Mouse (Mus musculus): ENCODE results near the gene Chpf. TPM values are rescaled to one million over a fixed set of nuclear protein-coding genes. Genes with fewer than 3 reads are reported as not detected.
A peak's percentile ranks its signal among the peaks of the same experiment; 100 is the strongest.

Gene Chpf
- polyA plus RNA-seq, 1 experiment from 2014 or later = 41.5 TPM

DNA sequence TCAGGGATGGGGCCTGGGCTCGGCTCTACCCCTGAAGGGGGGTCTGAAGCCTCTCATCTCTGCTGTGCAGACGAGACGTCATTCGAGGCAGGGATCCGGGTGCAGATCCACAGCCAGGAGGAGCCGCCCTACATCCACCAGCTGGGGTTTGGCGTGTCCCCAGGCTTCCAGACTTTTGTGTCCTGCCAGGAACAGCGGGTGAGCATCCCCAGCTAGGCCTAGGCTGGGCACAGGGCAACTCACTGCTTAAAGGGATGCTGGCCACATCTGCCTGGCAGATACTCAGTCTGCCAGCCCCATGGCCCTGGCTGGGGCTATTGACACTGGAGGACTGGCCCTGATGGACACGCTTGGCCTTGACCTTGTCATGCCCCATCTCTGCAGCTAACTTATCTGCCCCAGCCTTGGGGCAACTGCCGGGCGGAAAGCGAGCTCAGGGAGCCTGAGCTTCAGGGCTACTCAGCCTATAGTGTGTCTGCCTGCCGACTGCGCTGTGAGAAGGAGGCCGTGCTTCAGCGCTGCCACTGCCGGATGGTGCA lies 9.8 kb downstream of the Chpf start:
- peaks cover 26% of the 10 kb centered on the region for H3K36me3 ChIP-seq
- H3K27ac ChIP-seq = no peak overlapping the region
- no peak overlapping the region for H3K4me3 ChIP-seq
- H3K4me2 ChIP-seq (replicated peaks) = no peak overlapping the region
- peaks cover 15% of the 10 kb centered on the region for H3K4me1 ChIP-seq
- H3K9me3 ChIP-seq (replicated peaks) = no peaks in the 10 kb centered on the region
- no peak for ATAC-seq (ENCODE audit: low FRiP score)
- H3K27me3 ChIP-seq = peaks cover 27% of the 10 kb centered on the region; the same call in 1 of the 2 replicates
- 81% methylated on average over 17 of the region's 17 CpGs for WGBS
- no peak overlapping the region for H3K9ac ChIP-seq

DNA sequence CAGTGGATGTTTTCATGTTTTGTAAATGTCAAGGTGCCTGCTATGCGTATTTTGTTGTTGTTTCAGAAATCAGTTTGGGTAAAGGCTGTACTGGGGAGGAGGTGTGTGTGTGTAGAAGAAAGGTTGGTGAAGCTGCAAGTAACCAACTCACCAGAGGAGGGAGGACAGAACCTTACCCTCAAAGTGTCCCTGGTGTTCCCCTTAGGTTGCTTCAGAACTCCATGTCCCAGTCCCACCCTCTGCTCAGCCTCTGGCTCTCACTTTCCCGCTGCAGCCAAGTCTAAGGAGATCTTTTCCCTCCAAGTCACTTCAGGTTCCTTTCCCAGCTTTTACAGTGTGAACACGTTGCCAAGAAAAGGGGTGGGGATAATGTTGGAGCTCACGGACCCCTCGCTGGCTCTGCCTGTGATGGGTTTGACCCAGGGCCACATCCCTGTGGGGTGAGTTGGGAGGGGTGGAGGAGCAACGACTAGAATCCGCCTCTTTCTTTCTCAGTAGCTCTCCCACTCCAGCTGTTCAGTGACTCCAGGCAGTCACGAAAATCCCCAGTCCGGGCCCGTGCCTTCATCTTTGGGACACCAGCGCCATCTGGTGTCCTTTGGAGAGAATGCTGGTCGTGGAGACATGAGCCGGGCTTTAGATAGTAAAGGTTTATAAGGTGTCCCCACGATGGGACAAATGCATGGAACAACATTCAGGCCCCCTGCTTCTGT lies 11.7 kb downstream of the Chpf start:
- H3K9ac ChIP-seq = no peak overlapping the region
- H3K36me3 ChIP-seq = peaks cover 6% of the 10 kb centered on the region; the same call in 1 of the 2 replicates
- H3K4me2 ChIP-seq (replicated peaks) = no peak overlapping the region
- peak overlapping the region; percentile 18; the same call in 1 of the 2 replicates for H3K27ac ChIP-seq
- H3K9me3 ChIP-seq (replicated peaks) = no peaks in the 10 kb centered on the region
- 7% methylated on average over 14 of the region's 14 CpGs for WGBS
- peak; percentile 59 for ATAC-seq (ENCODE audit: low FRiP score)
- peaks cover 32% of the 10 kb centered on the region; the same call in 1 of the 2 replicates for H3K27me3 ChIP-seq
- no peak overlapping the region for H3K4me3 ChIP-seq
- peaks cover 16% of the 10 kb centered on the region for H3K4me1 ChIP-seq

DNA sequence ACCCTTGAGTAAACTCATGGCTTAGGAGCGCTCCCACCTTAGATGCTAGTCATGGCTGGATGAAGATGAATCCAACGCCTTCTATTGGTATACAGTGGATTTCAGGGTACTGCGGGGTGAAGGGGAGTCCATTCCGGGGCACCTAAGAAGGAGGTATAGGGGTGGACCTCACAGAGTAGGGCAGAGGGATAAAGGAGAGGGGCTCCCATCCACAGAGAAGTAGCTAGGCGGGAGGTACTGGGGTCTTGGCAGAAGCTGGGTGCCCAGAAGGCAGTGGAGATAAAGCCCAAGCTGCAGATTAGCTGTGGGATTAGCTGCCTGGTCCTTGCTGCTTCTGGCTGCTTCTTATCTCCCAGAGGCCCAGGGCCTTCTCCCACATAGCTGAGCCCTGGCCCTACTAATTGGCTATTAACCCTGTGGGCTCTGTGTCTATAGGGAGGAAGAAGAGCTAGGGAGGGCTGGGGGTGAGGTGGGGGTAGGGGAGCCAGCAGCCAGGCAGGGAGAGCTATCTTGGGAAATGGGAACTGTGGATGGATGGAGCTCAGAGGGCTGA lies 15.4 kb downstream of the Chpf start:
- Histone ChIP-seq H3K27ac (peak overlapping the region; percentile 72), H3K36me3 (no peaks in the 10 kb centered on the region), H3K4me1 (peaks cover 25% of the 10 kb centered on the region), H3K27me3 (peaks cover 35% of the 10 kb centered on the region), H3K9ac (0 out of 2 replicates have a peak overlapping the region, but pooled peaks have one; percentile 27), H3K9me3 (replicated peaks) (no peaks in the 10 kb centered on the region), H3K4me3 (no peak overlapping the region), H3K4me2 (replicated peaks) (no peak overlapping the region)
- ATAC-seq (ENCODE audit: low FRiP score) = peak; percentile 44; the same call in 1 of the 2 replicates
- 78% methylated on average over 5 of the region's 5 CpGs for WGBS

DNA sequence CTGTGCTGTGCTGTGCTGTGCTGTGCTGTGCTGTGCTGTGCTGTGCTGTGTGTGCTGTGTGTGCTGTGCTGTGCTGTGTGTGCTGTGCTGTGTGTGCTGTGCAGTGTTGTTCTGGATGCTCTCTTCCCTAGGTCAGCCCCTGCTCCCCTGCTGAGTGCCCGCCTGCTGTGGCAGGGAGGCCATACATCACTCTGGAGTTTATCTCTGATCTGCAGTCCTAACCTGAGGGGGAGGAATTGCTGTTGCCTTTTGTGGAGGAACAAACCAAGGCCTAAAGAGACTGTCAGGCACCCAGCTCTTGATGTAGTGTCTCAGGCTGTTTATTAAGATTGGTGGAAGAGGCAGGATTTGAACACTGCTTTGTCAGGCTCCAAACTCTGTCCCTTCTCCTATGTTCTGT lies 16.5 kb downstream of the Chpf start:
- no peak for ATAC-seq (ENCODE audit: low FRiP score)
- Histone ChIP-seq H3K4me2 (replicated peaks) (no peak overlapping the region), H3K9ac (no peak overlapping the region), H3K4me1 (peaks cover 36% of the 10 kb centered on the region), H3K27ac (no peak overlapping the region), H3K36me3 (no peaks in the 10 kb centered on the region), H3K9me3 (replicated peaks) (no peaks in the 10 kb centered on the region), H3K4me3 (no peak overlapping the region), H3K27me3 (peaks cover 36% of the 10 kb centered on the region)
- 0% methylated on average over 1 of the region's 1 CpGs for WGBS

DNA sequence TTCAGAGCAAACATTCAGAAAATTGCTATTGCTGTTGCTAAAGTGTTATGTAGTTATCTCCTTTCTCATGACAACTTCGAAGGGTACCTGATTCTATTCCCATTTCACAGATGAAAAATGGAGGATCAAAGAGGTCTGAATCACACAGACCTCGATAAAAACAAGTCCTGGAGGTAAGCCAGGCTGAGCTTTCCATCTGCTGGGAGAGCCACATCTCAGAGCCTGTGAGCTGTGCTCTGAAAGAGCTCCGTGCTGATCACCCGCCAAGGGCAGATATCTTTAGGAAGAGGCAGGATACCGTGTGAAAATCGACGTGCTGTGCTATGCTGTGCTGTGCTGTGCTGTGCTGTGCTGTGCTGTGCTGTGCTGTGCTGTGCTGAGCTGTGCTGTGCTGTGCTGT lies 18.8 kb downstream of the Chpf start:
- ATAC-seq (ENCODE audit: low FRiP score) = no peak
- H3K4me2 ChIP-seq (replicated peaks) = no peak overlapping the region
- H3K9ac ChIP-seq = no peak overlapping the region
- no peaks in the 10 kb centered on the region for H3K36me3 ChIP-seq
- H3K4me3 ChIP-seq = no peak overlapping the region
- WGBS = 83% methylated on average over 7 of the region's 7 CpGs
- H3K27ac ChIP-seq = no peak overlapping the region
- H3K9me3 ChIP-seq (replicated peaks) = no peaks in the 10 kb centered on the region
- peaks cover 55% of the 10 kb centered on the region for H3K4me1 ChIP-seq
- H3K27me3 ChIP-seq = peaks cover 44% of the 10 kb centered on the region

DNA sequence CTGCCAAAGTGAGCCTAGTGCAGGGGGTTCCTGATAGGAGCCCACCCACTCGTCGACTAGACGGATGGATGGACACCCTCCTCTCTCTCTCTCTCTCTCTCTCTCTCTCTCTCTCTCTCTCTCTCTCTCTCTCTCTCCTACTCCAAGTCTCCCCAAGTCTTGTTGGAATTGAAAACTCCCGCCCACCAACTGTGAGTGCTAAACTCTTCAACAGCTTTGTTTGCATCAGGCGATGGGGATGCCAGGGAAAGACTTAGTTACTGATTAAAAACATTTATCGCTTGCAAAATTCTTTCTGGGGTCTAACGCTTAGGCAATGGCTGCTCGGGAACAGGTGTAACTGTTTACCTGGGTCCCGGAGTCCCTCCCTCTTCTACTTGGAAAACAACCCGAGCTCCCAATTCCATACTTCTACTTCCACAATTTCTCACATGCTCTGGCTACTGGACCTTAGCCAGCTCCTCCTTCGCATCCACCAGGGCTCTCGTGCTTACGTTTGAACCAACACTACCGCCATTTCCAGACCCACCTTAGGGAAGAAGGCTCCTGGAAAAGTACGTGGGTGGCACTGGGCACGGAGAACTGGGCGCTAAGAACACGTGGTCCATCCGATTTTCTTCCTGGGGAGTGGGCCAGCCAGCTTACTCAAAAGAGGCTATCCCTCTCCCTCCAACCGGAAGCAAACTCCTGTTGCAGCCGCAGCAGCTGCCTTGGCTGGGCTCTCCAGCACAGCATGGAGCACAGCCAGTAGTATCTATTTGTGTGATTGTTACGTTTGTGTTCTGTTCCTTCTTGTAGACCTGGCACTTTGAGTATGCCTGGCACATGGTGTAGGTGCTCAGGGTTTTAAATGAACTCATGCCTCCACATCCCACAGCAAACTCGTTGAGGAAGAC lies 20.1 kb downstream of the Chpf start:
- H3K9ac ChIP-seq = peak overlapping the region; percentile 45
- peak overlapping the region; percentile 58 for H3K4me2 ChIP-seq (replicated peaks)
- H3K27me3 ChIP-seq = peaks cover 46% of the 10 kb centered on the region
- H3K27ac ChIP-seq = peak overlapping the region; percentile 74
- no peaks in the 10 kb centered on the region for H3K36me3 ChIP-seq
- peaks cover 60% of the 10 kb centered on the region for H3K4me1 ChIP-seq
- H3K4me3 ChIP-seq = peak overlapping the region; percentile 28; the same call in 1 of the 2 replicates
- WGBS = 14% methylated on average over 23 of the region's 23 CpGs
- no peak for ATAC-seq (ENCODE audit: low FRiP score)
- H3K9me3 ChIP-seq (replicated peaks) = no peaks in the 10 kb centered on the region

DNA sequence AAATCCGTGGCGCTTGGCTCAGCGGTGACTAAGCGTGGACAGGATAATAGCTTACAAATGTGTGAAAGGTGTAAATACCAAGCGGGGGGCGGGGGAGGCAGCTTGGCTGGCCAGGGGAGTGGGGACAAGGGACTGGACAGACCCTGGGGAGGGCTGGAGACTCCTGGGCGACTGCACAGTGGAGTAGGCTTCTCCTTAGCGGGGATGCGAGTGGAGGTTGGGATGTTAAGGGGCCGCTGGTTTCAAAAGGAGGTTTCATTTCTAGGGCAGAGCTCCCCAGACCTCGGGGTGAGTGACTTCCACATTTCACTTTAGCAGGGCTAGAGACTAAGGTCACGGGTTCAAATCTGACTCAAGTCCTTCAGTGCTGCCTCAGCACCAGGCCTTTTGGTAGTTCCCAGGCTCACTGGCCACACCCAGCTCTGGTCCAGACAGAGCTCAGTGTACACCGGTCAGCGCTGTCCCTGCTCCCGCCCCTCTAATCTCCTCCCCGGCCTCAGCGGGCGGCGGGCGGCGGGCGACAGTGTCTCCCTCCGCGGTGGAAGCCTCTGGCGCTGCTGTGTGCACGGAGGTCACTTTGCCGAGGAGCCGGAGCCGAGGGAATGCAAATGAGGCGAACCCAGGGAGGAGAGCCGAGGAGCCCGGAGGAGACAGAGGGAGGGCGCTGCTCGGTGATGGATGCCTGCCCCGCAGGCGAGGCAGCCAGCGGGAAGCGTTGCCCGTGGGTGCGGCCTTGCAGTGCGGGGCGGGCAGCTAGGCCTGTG lies 20.9 kb downstream of the Chpf start:
- peak; percentile 66 for ATAC-seq (ENCODE audit: low FRiP score)
- Histone ChIP-seq H3K4me1 (peaks cover 60% of the 10 kb centered on the region), H3K9ac (peak overlapping the region; percentile 45), H3K9me3 (replicated peaks) (no peaks in the 10 kb centered on the region), H3K4me3 (peak overlapping the region; percentile 28), H3K36me3 (no peaks in the 10 kb centered on the region), H3K4me2 (replicated peaks) (peak overlapping the region; percentile 58), H3K27ac (peak overlapping the region; percentile 74), H3K27me3 (peaks cover 48% of the 10 kb centered on the region)
- 1% methylated on average over 39 of the region's 42 CpGs for WGBS

DNA sequence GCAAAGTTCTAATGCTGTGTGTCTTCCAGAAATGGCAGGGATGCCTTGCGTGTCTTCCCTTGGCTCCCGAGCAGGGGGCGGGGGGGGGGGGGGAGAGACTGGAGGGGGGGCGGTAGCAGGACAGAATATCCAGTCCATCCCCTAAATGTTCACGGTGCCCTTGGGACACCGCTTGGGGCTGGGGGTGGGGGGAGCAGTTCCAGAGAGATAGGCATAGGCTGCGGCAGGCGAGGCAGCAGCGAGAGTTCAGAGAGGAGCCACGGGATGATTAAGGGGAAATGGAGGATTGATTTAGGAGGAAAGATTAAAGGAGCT lies 21.4 kb downstream of the Chpf start:
- H3K4me3 ChIP-seq = no peak overlapping the region
- peak overlapping the region; percentile 58 for H3K4me2 ChIP-seq (replicated peaks)
- 2% methylated on average over 6 of the region's 10 CpGs for WGBS
- H3K9me3 ChIP-seq (replicated peaks) = no peaks in the 10 kb centered on the region
- H3K9ac ChIP-seq = peak overlapping the region; percentile 35; the same call in 1 of the 2 replicates
- 0 out of 2 replicates have a peak, but pooled peaks have one; percentile 7 for ATAC-seq (ENCODE audit: low FRiP score)
- peak overlapping the region; percentile 74 for H3K27ac ChIP-seq
- H3K27me3 ChIP-seq = peaks cover 53% of the 10 kb centered on the region
- peaks cover 65% of the 10 kb centered on the region for H3K4me1 ChIP-seq
- H3K36me3 ChIP-seq = no peaks in the 10 kb centered on the region

DNA sequence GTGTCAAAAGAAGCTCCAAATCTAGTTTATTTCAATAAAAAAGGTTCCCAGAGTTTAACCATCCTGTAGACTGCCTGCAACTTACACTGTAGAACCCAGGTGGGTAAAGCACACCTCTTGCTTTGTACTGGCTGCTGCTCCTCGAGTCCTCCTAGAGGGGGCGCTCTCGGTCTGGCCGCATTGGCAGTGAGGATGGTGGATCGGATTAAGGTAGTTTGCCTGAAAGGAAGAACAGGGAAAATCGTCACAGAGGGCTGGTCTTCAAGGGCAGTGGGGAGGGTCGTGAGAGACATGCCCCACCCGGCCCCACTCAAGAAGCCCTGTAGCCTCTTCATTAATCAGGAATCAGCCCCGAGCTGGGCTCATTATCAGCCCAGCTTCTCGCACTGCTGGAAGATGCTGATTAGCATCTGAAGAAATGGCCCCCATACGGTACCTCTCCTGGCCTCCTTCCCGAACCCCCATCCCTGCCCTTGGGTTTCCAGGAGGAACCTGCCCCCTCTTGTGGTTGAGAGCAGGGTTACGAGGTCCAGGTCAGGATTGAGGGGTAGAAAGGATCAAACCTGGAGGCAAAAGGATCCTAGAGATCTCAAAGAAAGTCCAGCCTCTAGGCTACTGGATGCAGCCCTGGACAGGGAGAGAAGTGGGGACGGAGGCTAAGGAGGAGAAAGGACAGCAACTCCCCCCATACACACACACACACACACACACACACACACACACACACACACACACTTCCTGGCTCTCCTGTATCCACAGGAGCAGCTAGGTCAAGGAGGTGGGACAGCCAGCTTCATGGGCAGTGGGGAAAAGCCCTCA lies 22.2 kb downstream of the Chpf start:
- Histone ChIP-seq H3K4me2 (replicated peaks) (peak overlapping the region; percentile 58; the same call in 1 of the 2 replicates), H3K4me3 (no peak overlapping the region), H3K4me1 (peaks cover 72% of the 10 kb centered on the region), H3K9ac (no peak overlapping the region), H3K36me3 (no peaks in the 10 kb centered on the region), H3K9me3 (replicated peaks) (no peaks in the 10 kb centered on the region), H3K27ac (peak overlapping the region; percentile 74), H3K27me3 (peaks cover 60% of the 10 kb centered on the region)
- 6% methylated on average over 14 of the region's 14 CpGs for WGBS
- ATAC-seq (ENCODE audit: low FRiP score) = peak; percentile 21; the same call in 1 of the 2 replicates

DNA sequence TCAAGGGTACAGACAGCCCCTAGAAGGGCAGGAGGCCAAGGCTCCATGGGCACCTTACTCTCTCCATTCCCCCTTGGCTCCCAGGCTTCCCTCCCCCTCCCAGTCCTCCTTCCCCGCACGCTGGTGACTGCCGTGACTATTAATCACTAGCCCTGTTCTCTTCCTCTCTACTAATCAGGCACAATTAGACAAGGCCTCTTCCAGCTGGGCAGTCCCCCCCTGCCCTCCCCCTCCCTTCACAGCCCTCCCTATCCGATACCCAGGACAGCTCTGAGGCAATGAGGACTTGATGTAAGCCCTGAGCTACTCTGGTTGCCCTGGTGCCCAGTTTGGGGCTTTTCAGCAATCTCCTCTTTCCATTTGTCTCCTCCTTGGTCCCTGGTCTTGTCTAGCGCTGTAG lies 23.2 kb downstream of the Chpf start:
- H3K4me3 ChIP-seq = no peak overlapping the region

DNA sequence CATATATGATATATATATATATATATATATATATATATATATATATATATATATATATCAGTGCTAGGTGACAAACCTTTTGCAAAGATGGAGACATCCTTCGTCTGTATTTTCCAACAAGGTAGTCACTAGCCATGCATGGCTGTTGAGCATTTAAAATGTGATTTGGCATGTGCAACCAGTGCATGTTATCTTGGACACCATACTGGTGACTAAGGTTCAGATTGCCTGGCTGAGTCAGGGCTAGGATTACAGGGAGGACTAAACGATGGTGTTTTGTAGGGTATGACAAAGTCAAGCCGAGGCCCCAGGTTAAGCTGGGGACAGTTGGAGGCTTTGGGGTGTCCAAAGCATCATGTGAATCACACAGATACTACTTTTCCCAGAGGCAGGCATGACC lies 23.7 kb downstream of the Chpf start:
- Histone ChIP-seq H3K27me3 (peaks cover 71% of the 10 kb centered on the region), H3K9ac (no peak overlapping the region; the same call in 1 of the 2 replicates), H3K27ac (peak overlapping the region; percentile 75; the same call in 1 of the 2 replicates), H3K4me1 (peaks cover 88% of the 10 kb centered on the region), H3K4me2 (replicated peaks) (peak overlapping the region; percentile 6; the same call in 1 of the 2 replicates), H3K9me3 (replicated peaks) (no peaks in the 10 kb centered on the region), H3K4me3 (no peak overlapping the region), H3K36me3 (no peaks in the 10 kb centered on the region)
- ATAC-seq (ENCODE audit: low FRiP score) = no peak
- WGBS = 76% methylated on average over 3 of the region's 3 CpGs

More for the DNA sequence above, 23.2 kb downstream of the Chpf start:
- WGBS = 9% methylated on average over 5 of the region's 5 CpGs
- Histone ChIP-seq H3K4me2 (replicated peaks) (peak overlapping the region; percentile 6; the same call in 1 of the 2 replicates), H3K4me1 (peaks cover 83% of the 10 kb centered on the region), H3K9ac (no peak overlapping the region; the same call in 1 of the 2 replicates), H3K9me3 (replicated peaks) (no peaks in the 10 kb centered on the region), H3K27me3 (peaks cover 66% of the 10 kb centered on the region), H3K36me3 (no peaks in the 10 kb centered on the region), H3K27ac (peak overlapping the region; percentile 75)
- peak; percentile 72 for ATAC-seq (ENCODE audit: low FRiP score)

Data from hindbrain, embryonic 12.5 days (tissue).